Mouse (Mus musculus) erythroblast, adult 5-6 weeks (primary cell): ENCODE data around the gene Slc25a26. TPM values are rescaled to one million over a fixed set of nuclear protein-coding genes. Genes with fewer than 3 reads are reported as not detected.

Experiments
- ATAC-seq: replicated peaks from 2 replicates; pipeline ENCODE4 v1.8.0; 2016; ENCODE audit warnings: moderate number of reproducible peaks, mild to moderate bottlenecking, moderate TSS enrichment, inconsistent platforms; ENCODE audit not compliant: poor library complexity, low FRiP score, severe bottlenecking
- total RNA-seq, 2 experiments: library from RNA; stranded (forward) in 1 of 2; stranded (reverse) in 1 of 2; fragments of 150-400 nt in 1 of 2; fragments of 200-764, 138-1000 nt in 1 of 2; gene quantifications; 2 replicates each; pipeline versions ENCODE4 v1.2.3 to v1.2.4; 2015 to 2017; ENCODE audit warnings: low replicate concordance in 2 of 2

Gene Slc25a26
- total RNA-seq, 2 experiments from 2014 or later = 1.5 TPM

GRCm38 (mm10) chr6:94596051-94596760 is 96.1 kb downstream of the Slc25a26 start:
- no peak for ATAC-seq

DNA sequence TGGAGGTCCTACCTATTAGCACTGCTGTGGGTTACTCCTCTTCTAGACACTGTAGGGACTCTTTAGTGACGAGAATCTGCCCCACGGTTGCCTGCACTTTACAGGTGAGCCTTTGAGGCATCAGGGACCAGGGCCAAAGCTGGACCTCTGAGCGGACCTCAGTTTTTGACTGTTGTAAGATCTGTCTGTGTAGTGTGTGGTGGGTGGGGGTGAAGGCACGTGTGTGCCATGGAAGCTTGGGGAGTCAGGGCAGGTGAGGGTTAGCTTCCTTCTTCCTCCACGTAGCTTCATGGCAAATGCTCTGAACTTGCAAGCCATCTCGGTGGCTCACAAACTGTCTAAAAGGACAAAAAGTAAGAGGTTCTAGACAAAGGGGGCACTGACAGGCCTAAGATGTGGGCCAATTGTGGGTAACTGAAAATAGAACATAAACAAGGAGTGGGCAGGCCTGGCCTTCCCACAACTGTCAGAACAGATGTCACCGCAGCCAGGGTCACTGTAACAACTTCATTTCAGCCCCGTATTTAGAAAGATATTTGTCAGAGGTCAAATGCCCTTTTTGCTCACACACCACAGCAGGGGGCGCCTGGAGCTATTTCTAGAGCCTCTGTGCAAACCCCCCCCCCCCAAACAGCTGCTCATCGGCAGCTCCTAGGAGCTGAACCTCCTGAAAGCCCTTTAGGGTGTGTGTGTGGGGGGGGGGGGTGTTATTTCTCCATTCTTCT is 96.8 kb downstream of the Slc25a26 start:
- no peak for ATAC-seq

- no peak for ATAC-seq
These were observed 98.3 kb downstream of the Slc25a26 start for GRCm38 (mm10) chr6:94598421-94598820.

- no peak for ATAC-seq
These were observed 98.9 kb downstream of the Slc25a26 start for GRCm38 (mm10) chr6:94599016-94599415.

DNA sequence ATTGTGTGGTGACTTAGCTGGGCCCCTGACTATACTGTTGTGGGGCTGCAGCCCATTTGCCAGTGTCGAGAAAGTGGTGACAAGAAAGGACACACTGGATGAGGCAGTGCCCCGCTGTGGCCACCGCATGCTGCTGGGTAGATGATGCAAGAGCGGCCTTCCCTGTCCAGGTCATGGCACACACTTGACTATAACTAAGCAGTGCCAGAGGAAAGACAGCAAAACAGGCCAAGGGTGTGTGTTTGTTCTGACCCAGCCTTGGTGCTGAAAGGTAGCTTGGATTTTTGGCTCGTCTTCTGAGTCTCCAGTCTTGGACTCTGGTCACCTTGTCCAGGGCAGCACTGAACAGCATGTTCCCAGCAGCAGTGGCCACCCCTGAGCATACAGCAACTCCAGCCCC is 101.0 kb downstream of the Slc25a26 start:
- no peak for ATAC-seq

DNA sequence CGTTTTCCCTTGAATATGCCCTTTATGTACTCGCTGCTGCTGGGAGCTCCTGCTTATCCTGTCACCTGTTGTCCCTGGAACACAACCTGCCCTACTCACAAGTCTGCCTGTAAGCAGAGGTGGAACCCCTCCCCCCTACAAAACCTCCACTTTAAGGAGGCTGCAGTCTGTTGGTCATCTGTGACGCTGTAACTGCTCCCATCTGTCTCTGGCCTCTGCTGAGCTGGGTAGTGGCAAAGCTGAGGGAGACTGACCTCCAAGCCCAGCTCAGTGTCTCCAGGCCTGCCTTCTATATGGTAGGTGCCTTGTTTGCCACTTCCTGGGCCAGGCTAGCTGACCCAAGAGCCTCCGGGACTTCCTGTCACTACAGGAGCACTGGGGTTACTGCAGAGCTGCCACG is 101.7 kb downstream of the Slc25a26 start:
- no peak for ATAC-seq

DNA sequence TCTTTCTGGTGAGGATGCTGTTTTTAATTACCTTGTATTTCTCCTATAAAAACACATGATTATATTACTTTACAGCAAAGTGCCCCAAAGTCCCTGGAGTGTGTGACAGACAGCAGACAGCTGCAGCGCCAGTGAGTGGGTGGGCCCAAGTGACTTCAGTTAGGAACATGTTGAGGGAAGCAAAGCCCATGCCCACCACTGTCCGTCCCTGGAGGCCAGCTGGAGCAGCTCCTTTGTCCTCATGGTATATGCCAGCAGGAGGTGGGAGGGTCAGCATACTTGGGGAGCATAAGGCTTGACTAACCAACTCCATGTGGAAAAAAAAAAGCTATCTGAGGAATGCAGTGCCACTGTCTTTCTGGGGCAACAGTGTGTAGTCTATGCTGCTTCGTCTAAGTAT is 103.9 kb downstream of the Slc25a26 start:
- ATAC-seq = no peak

GRCm38 (mm10) chr6:94604546-94604945 is 104.4 kb downstream of the Slc25a26 start:
- ATAC-seq = no peak

GRCm38 (mm10) chr6:94613235-94613895 is 113.2 kb downstream of the Slc25a26 start:
- no peak for ATAC-seq

- ATAC-seq = no peak
These were observed 114.2 kb downstream of the Slc25a26 start for GRCm38 (mm10) chr6:94614346-94614745.

DNA sequence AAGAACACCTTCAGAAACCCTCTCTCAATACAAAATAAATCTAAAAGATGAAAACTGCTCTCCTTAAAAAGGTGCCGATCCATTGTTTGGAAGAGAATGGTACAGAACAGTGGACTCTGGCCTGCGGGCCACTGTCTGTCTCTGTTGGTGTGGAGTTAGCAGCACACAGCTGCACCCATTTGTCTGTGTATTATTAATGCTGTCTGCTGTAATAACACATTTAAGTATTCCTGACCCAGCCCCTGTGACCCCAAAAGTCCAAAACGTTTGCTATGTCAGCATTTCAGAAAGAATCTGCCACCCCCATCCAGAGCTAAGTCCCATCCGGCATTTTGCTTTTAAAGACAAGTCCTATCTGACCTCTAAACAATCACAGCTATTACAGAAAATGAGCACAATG is 115.8 kb downstream of the Slc25a26 start:
- ATAC-seq = no peak

DNA sequence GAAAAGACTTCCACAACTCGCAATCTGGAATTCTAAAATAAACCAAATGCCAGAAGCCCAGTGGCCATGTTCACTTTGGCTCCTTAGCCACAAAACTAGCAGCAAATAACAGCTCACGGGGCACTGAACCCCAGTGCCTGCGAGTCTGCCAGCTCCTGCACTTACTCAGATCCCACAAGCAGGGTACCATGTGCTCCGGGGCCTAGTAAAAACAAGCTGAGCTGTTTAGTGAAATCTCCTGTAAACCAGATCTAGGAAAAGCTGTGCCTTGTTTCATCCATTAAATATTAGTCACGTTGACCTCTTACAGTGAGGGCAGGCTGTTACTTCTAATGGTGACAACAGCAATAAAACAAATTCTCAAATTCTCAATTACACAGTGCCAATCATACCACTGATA is 118.5 kb downstream of the Slc25a26 start:
- ATAC-seq = no peak

DNA sequence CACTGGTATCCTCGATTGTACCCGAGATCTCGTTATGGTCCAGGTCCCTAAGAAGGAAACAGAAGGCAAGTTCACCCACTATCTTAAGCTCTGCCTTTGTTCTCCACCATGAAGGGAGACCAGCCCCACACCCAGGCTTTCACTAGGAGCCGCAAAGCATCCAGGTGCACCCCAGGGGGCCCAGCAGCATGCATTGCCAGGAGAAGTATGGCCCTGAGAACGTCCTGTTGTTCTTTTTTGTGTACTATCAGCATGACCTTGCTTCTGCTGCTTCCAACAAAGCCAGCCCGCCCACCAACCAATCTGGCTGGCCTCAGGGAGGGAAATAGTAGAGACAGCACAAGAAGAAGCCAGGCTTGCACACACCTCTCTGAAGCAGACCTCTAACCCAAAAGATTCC is 120.2 kb downstream of the Slc25a26 start:
- no peak for ATAC-seq

- no peak for ATAC-seq
These were observed 120.7 kb downstream of the Slc25a26 start for GRCm38 (mm10) chr6:94620801-94621301.

DNA sequence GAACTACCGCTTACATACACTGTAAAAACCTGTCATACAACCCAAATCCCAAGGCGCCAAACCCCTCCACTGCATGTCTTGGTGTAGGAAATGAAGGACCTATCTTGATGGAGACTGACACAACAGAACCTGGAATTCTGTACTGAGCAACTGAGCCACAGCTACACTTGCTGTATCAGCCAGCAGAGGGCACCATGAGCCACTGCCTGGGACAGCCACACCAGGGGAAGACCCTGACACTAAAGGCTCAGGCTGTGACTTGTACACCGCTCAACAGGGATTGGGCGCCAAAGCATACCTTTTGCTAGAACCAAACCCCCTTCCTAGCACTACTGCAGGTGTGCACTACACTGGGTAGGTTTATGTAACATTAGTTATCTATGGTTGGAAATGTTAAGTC is 122.9 kb downstream of the Slc25a26 start:
- 0 out of 2 replicates have a peak, but pooled peaks have one; percentile 27 for ATAC-seq

GRCm38 (mm10) chr6:94624543-94624942 is 124.4 kb downstream of the Slc25a26 start:
- no peak for ATAC-seq

GRCm38 (mm10) chr6:94625896-94626295 is 125.8 kb downstream of the Slc25a26 start:
- no peak for ATAC-seq

DNA sequence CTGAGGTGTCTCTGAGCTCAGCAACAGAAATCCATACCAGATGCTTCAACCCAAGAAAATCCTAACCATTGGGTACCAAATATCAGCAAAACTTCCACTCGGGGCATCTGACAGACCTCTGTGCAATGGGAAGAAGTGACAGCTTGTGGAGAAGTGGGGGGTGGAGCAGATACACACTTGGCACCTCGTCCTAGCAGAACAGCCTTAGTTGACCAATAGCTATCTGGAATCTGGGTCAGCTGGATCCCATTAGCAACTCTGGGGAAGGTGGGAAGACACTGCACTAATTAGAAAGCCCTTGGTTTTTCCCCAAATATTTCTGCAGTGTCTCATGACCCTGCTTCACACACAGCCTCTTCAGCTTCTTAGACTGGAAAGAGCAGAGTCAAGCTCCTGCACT is 126.7 kb downstream of the Slc25a26 start:
- no peak for ATAC-seq

GRCm38 (mm10) chr6:94627714-94628595 is 127.8 kb downstream of the Slc25a26 start:
- no peak for ATAC-seq

- ATAC-seq = no peak
These were observed 128.7 kb downstream of the Slc25a26 start for GRCm38 (mm10) chr6:94628787-94629186.
